Mouse (Mus musculus) heart, embryonic 13.5 days (tissue): ENCODE measurements at regions not wholly inside any gene's neighbourhood (a gene's known extent, or its start where the extent isn't known, plus 50 kb on each side); places are given as distances from the start of the nearest gene placed in this dataset.
"Not testable (repeated sequence)": the region's sequence is repeated elsewhere in the genome, so short reads cannot be mapped to it uniquely, and the experiment has no call there.

Experiments used
- ATAC-seq: fragments of 200-750 bp; cut with Nextera tagmentation; 2 replicates; pipeline ENCODE4 v1.8.0; 2017; ENCODE audit warnings: moderate TSS enrichment; ENCODE audit not compliant: insufficient number of reproducible peaks, low FRiP score, low TSS enrichment; ENCODE audit errors: extremely low read depth
- H3K27ac ChIP-seq: fragments of 300-500 bp; sonication (generic); replicated peaks from 2 replicates; pipeline ENCODE4 v1.5.1; 2015; ENCODE audit warnings: moderate library complexity, mild to moderate bottlenecking, inconsistent platforms
- H3K27me3 ChIP-seq: fragments of 300-500 bp; sonication (generic); replicated peaks from 2 replicates; pipeline ENCODE4 v1.6.1; 2015; ENCODE audit warnings: mild to moderate bottlenecking, inconsistent platforms
- H3K36me3 ChIP-seq: fragments of 300-500 bp; sonication (generic); 2 replicates; pipeline ENCODE4 v1.6.1; 2015; ENCODE audit warnings: mild to moderate bottlenecking, inconsistent platforms
- H3K4me1 ChIP-seq: fragments of 300-500 bp; sonication (generic); 2 replicates; pipeline ENCODE4 v1.6.1; 2015; ENCODE audit warnings: inconsistent platforms
- H3K4me2 ChIP-seq: fragments of 300-500 bp; sonication (generic); 2 replicates; pipeline ENCODE4 v1.6.1; 2015; ENCODE audit warnings: inconsistent platforms, mild to moderate bottlenecking, moderate library complexity
- H3K4me3 ChIP-seq: fragments of 300-500 bp; sonication (generic); 2 replicates; pipeline ENCODE4 v1.5.1; 2015; ENCODE audit warnings: moderate library complexity, mild to moderate bottlenecking, inconsistent platforms
- H3K9ac ChIP-seq: fragments of 300-500 bp; sonication (generic); 2 replicates; pipeline ENCODE4 v1.6.1; 2015; ENCODE audit warnings: inconsistent platforms, mild to moderate bottlenecking, moderate library complexity
- H3K9me3 ChIP-seq: fragments of 300-500 bp; sonication (generic); 2 replicates; pipeline ENCODE4 v1.6.1; 2016; ENCODE audit warnings: inconsistent platforms
- WGBS: fragments of 180-500 bp; shearing (Covaris S2); methylation state at CpG from one replicate; pipeline ENCODE4 v1.1.7; 2015; ENCODE audit warnings: mixed read lengths; 5-methylcytosine and 5-hydroxymethylcytosine counted together

GRCm38 (mm10) chr14:53301110-53301509, 805.6 kb upstream of the Olfr1507 start:
- WGBS = 54% methylated on average over 1 of the region's 1 CpGs

GRCm38 (mm10) chr14:53299735-53300134, 804.2 kb upstream of the Olfr1507 start:
- H3K4me3 ChIP-seq, H3K27ac ChIP-seq, H3K27me3 ChIP-seq, H3K36me3 ChIP-seq, ATAC-seq, H3K4me1 ChIP-seq, H3K9ac ChIP-seq, H3K9me3 ChIP-seq, H3K4me2 ChIP-seq: not testable (repeated sequence)
- no CpG with 5 or more reads among the region's 5 CpGs for WGBS

More at GRCm38 (mm10) chr14:53301110-53301509, 805.6 kb upstream of the Olfr1507 start:
- ATAC-seq, H3K4me1 ChIP-seq, H3K4me2 ChIP-seq, H3K27me3 ChIP-seq, H3K4me3 ChIP-seq, H3K36me3 ChIP-seq, H3K9me3 ChIP-seq, H3K9ac ChIP-seq, H3K27ac ChIP-seq: not testable (repeated sequence)

DNA sequence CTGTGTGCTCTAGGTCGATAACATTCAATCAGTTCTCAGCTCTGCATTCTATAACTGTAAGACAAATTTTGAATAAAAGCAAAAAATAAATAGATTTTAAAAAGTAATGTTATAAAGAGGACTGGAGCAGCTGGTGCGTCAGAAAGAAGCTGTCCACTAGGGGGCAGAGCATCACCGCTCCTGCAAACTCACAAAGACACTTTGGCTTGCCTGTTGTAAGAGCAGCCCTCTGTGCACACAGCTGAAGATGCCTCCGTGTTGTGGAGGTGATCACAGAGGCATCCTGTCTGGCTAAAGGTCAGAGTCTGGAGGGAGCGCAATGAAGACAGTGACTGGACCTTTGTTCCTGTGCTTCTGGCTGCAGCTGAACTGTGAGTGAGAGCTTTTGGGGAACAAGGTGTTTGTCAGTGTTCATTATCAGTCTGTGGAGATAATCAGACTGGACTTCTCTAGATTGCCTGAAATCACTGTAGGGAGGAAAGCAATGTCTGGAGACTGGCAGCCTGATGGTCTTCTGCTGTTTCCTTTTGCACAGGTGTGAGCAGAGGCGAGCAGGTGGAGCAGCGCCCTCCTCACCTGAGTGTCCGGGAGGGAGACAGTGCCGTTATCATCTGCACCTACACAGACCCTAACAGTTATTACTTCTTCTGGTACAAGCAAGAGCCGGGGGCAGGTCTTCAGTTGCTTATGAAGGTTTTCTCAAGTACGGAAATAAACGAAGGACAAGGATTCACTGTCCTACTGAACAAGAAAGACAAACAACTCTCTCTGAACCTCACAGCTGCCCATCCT, 788.0 kb upstream of the Olfr1507 start:
- H3K36me3 ChIP-seq, H3K27me3 ChIP-seq, H3K4me1 ChIP-seq, H3K9me3 ChIP-seq, H3K4me2 ChIP-seq, H3K9ac ChIP-seq, ATAC-seq, H3K4me3 ChIP-seq, H3K27ac ChIP-seq: not testable (repeated sequence)
- whole genome bisulfite sequencing = no CpG with 5 or more reads among the region's 12 CpGs

DNA sequence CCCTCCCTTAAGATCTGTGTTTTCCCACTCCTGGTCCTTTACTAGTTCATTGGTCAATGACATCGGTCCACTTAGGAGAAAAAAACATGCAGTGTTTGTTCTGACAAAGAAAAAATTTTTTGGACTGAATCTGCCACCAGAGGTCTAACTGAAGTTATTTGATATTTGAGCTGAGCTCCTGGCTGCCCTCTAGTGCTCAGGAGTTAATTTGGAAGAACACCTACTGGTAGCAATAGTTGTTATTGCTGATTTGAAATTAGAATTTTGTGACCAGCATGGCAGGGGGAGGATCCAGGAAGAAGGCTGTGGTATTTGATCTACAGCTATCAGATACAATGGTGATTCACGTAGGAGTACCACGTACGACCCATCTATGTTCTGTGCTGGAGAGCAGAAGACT, 777.7 kb upstream of the Olfr1507 start:
- H3K4me1 ChIP-seq, H3K36me3 ChIP-seq, H3K4me2 ChIP-seq, H3K27me3 ChIP-seq, ATAC-seq, H3K9ac ChIP-seq, H3K4me3 ChIP-seq, H3K9me3 ChIP-seq, H3K27ac ChIP-seq: not testable (repeated sequence)
- 69% methylated on average over 3 of the region's 4 CpGs for WGBS

GRCm38 (mm10) chr14:53267693-53268092, 772.1 kb upstream of the Olfr1507 start:
- not testable (repeated sequence) for H3K4me1 ChIP-seq, H3K9me3 ChIP-seq, H3K36me3 ChIP-seq, H3K27me3 ChIP-seq, H3K4me2 ChIP-seq, ATAC-seq, H3K9ac ChIP-seq, H3K27ac ChIP-seq, H3K4me3 ChIP-seq
- no CpG with 5 or more reads among the region's 2 CpGs for WGBS

- ATAC-seq, H3K27ac ChIP-seq, H3K9me3 ChIP-seq, H3K27me3 ChIP-seq, H3K4me3 ChIP-seq, H3K36me3 ChIP-seq, H3K4me2 ChIP-seq, H3K9ac ChIP-seq, H3K4me1 ChIP-seq: not testable (repeated sequence)
- no CpG with 5 or more reads among the region's 3 CpGs for WGBS
These were observed 760.4 kb upstream of the Olfr1507 start for GRCm38 (mm10) chr14:53255962-53256361.

GRCm38 (mm10) chr14:53253470-53253869, 757.9 kb upstream of the Olfr1507 start:
- not testable (repeated sequence) for H3K27ac ChIP-seq, H3K9ac ChIP-seq, H3K36me3 ChIP-seq, H3K4me1 ChIP-seq, H3K4me3 ChIP-seq, H3K27me3 ChIP-seq, H3K9me3 ChIP-seq, ATAC-seq, H3K4me2 ChIP-seq

- no CpG with 5 or more reads among the region's 6 CpGs for WGBS
These were observed 735.6 kb upstream of the Olfr1507 start for GRCm38 (mm10) chr14:53231142-53231541.

DNA sequence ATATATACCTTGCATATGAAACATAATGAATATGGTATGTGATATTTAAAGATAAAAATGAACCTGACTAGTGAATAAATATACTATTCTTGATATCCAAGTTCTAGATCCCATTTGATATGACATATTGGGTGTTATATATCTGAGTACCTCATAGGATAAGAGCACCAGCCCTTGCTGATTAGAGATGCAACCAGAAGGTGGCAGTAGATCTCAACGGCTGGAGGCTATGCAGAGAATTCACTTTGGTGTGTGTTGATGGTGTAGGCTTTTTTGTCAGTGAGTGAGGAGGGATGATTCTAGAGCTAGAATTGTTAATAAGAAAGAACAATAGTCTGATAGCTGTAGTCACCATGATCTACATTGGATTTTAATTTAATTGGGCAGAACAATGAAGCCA, 729.2 kb upstream of the Olfr1507 start:
- H3K4me2 ChIP-seq, H3K27me3 ChIP-seq, H3K4me3 ChIP-seq, ATAC-seq, H3K9ac ChIP-seq, H3K4me1 ChIP-seq, H3K27ac ChIP-seq, H3K36me3 ChIP-seq, H3K9me3 ChIP-seq: not testable (repeated sequence)
- WGBS = no CpG with 5 or more reads among the region's 1 CpGs

More at GRCm38 (mm10) chr14:53231142-53231541, 735.6 kb upstream of the Olfr1507 start:
- H3K36me3 ChIP-seq, ATAC-seq, H3K27me3 ChIP-seq, H3K4me2 ChIP-seq, H3K9me3 ChIP-seq, H3K9ac ChIP-seq, H3K4me1 ChIP-seq, H3K4me3 ChIP-seq, H3K27ac ChIP-seq: not testable (repeated sequence)

GRCm38 (mm10) chr14:53210554-53210953, 715.0 kb upstream of the Olfr1507 start:
- H3K27ac ChIP-seq, H3K9me3 ChIP-seq, H3K27me3 ChIP-seq, H3K4me1 ChIP-seq, H3K36me3 ChIP-seq, ATAC-seq, H3K4me3 ChIP-seq, H3K9ac ChIP-seq, H3K4me2 ChIP-seq: not testable (repeated sequence)
- WGBS = no CpG with 5 or more reads among the region's 3 CpGs

GRCm38 (mm10) chr14:53209258-53209657, 713.7 kb upstream of the Olfr1507 start:
- H3K4me2 ChIP-seq, H3K36me3 ChIP-seq, H3K9me3 ChIP-seq, H3K27ac ChIP-seq, H3K4me1 ChIP-seq, ATAC-seq, H3K9ac ChIP-seq, H3K27me3 ChIP-seq, H3K4me3 ChIP-seq: not testable (repeated sequence)

DNA sequence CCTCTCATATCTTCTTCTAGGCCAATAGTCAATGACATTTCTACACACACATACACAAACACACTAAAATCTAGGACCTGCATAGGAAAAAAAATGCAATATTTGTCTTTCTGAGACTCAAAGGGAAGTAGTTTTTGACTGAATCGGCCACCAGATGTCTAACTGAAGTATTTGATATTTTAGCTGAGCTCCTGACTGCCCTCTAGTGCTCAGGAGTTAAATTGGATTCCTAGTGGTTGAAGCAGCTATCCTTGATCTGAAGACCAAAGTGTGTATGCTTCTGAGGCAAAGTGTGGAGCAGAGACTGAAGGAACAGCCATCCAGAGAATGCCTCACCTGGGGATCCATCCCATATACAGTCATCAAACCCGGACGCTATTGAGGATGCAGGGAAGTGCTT, 695.4 kb upstream of the Olfr1507 start:
- H3K9ac ChIP-seq, H3K4me3 ChIP-seq, H3K27ac ChIP-seq, H3K27me3 ChIP-seq, H3K4me2 ChIP-seq, H3K9me3 ChIP-seq, H3K36me3 ChIP-seq, ATAC-seq, H3K4me1 ChIP-seq: not testable (repeated sequence)
- no CpG with 5 or more reads among the region's 3 CpGs for WGBS
